Mouse (Mus musculus) neural tube, embryonic 15.5 days (tissue): Measurements from ENCODE around the gene Gm3055. TPM values are rescaled to one million over a fixed set of nuclear protein-coding genes. Genes with fewer than 3 reads are reported as not detected.
"Not testable (repeated sequence)": the region's sequence is repeated elsewhere in the genome, so short reads cannot be mapped to it uniquely, and the experiment has no call there.

Source experiments
- ATAC-seq: fragments of 200-750 bp; cut with Nextera tagmentation; 2 replicates; pipeline ENCODE4 v1.8.0; 2017; ENCODE audit warnings: mild to moderate bottlenecking, moderate TSS enrichment, moderate library complexity; ENCODE audit not compliant: low FRiP score
- H3K27ac ChIP-seq: fragments of 300-500 bp; sonication (generic); replicated peaks from 2 replicates; pipeline ENCODE4 v1.5.1; 2015; ENCODE audit warnings: mild to moderate bottlenecking, inconsistent platforms
- H3K27me3 ChIP-seq: fragments of 300-500 bp; sonication (generic); replicated peaks from 2 replicates; pipeline ENCODE4 v1.6.1; 2015; ENCODE audit warnings: inconsistent platforms
- H3K36me3 ChIP-seq: fragments of 300-500 bp; sonication (generic); 2 replicates; pipeline ENCODE4 v1.6.1; 2015; ENCODE audit warnings: inconsistent platforms
- H3K4me1 ChIP-seq: fragments of 300-500 bp; sonication (generic); 2 replicates; pipeline ENCODE4 v1.6.1; 2015; ENCODE audit warnings: inconsistent platforms
- H3K4me2 ChIP-seq: fragments of 300-500 bp; sonication (generic); 2 replicates; pipeline ENCODE4 v1.6.1; 2015; ENCODE audit warnings: inconsistent platforms, mild to moderate bottlenecking, moderate library complexity
- H3K4me3 ChIP-seq: fragments of 300-500 bp; sonication (generic); replicated peaks from 2 replicates; pipeline ENCODE4 v1.5.1; 2015; ENCODE audit warnings: mild to moderate bottlenecking, inconsistent platforms
- H3K9ac ChIP-seq: fragments of 300-500 bp; sonication (generic); replicated peaks from 2 replicates; pipeline ENCODE4 v1.6.1; 2015; ENCODE audit warnings: mild to moderate bottlenecking, inconsistent platforms
- H3K9me3 ChIP-seq: fragments of 300-500 bp; sonication (generic); replicated peaks from 2 replicates; pipeline ENCODE4 v1.6.1; 2016; ENCODE audit warnings: inconsistent platforms
- WGBS: fragments of 180-500 bp; shearing (Covaris S2); methylation state at CpG from one replicate; pipeline ENCODE4 v1.1.7; 2015; ENCODE audit warnings: mixed read lengths; 5-methylcytosine and 5-hydroxymethylcytosine counted together
- polyA plus RNA-seq: library from polyadenylated mRNA; unstranded; fragments of >200 nt; fragmentation: Nextera tagmentation; extraction: Ambion mirVana; gene quantifications from 2 replicates; pipeline ENCODE4 v1.2.1, GENCODE M21; 2015

The Gm3055 gene
- 16.3 and 17.6 TPM in 2 replicates for polyA plus RNA-seq

GRCm38 (mm10) chr10:81770506-81771403 lies at the start of gene Gm3055:
TSS of gene Gm3055 (minus strand) at chr10:81771161.
- not testable (repeated sequence) for H3K36me3 ChIP-seq, H3K27ac ChIP-seq, H3K9ac ChIP-seq, H3K4me3 ChIP-seq, H3K4me1 ChIP-seq, H3K27me3 ChIP-seq, H3K4me2 ChIP-seq, H3K9me3 ChIP-seq
- no CpG with 5 or more reads among the region's 43 CpGs for WGBS
- ATAC-seq = peak; percentile 99

- H3K27me3 ChIP-seq, H3K36me3 ChIP-seq, H3K4me1 ChIP-seq, H3K4me3 ChIP-seq, ATAC-seq, H3K9ac ChIP-seq, H3K4me2 ChIP-seq, H3K27ac ChIP-seq, H3K9me3 ChIP-seq: not testable (repeated sequence)
- 30% methylated on average over 12 of the region's 20 CpGs for WGBS
Observed at GRCm38 (mm10) chr10:81811899-81812298, 40.9 kb upstream of the Gm3055 start, which contains the start of gene Gm4767. TSS of gene Gm4767 (plus strand) at chr10:81812186.

- not testable (repeated sequence) for H3K27ac ChIP-seq
- peak; percentile 40 for ATAC-seq
- WGBS = no CpG with 5 or more reads among the region's 3 CpGs
Observed at GRCm38 (mm10) chr10:81771404-81771777, 430 bp upstream of the Gm3055 start.

GRCm38 (mm10) chr10:81704531-81705301 lies 66.2 kb downstream of the Gm3055 start, which contains the start of gene Zfp433:
TSS of gene Zfp433 (plus strand) at chr10:81704825.
- not testable (repeated sequence) for H3K4me2 ChIP-seq, H3K4me3 ChIP-seq, H3K36me3 ChIP-seq, H3K27me3 ChIP-seq, H3K9ac ChIP-seq, H3K4me1 ChIP-seq, H3K9me3 ChIP-seq, H3K27ac ChIP-seq
- WGBS = no CpG with 5 or more reads among the region's 46 CpGs
- peak; percentile 100 for ATAC-seq

More at GRCm38 (mm10) chr10:81771404-81771777, 430 bp upstream of the Gm3055 start:
- not testable (repeated sequence) for H3K36me3 ChIP-seq, H3K27me3 ChIP-seq, H3K4me2 ChIP-seq, H3K9ac ChIP-seq, H3K9me3 ChIP-seq, H3K4me3 ChIP-seq, H3K4me1 ChIP-seq

Other genes starting within 250 kb of the Gm3055 start
- gene Gna15, start 246.9 kb downstream of the Gm3055 start, polyA plus RNA-seq = 1.7 and 2.6 TPM in 2 replicates
- gene Gna11, start 226.0 kb downstream of the Gm3055 start, polyA plus RNA-seq = 91.1 and 102 TPM in 2 replicates
- gene Aes, start 211.7 kb downstream of the Gm3055 start, polyA plus RNA-seq = 771 and 825 TPM in 2 replicates
- gene Tle2, start 196.6 kb downstream of the Gm3055 start, polyA plus RNA-seq = 41.8 and 49.9 TPM in 2 replicates
- gene Tle6, start 170.1 kb downstream of the Gm3055 start, polyA plus RNA-seq = 5.7 and 7.3 TPM in 2 replicates
- 1.3 and 2.3 TPM in 2 replicates for gene BC025920, start 164.9 kb downstream of the Gm3055 start, polyA plus RNA-seq
- gene Sirt6, start 143.4 kb downstream of the Gm3055 start, polyA plus RNA-seq = 45.6 and 51.8 TPM in 2 replicates
- gene Ankrd24, start 142.6 kb downstream of the Gm3055 start, polyA plus RNA-seq = 19.0 and 24.2 TPM in 2 replicates
- gene Gm10778, start 122.1 kb downstream of the Gm3055 start, polyA plus RNA-seq = 6.6 and 6.9 TPM in 2 replicates
- 16.2 and 16.4 TPM in 2 replicates for gene Zfp433, start 66.3 kb downstream of the Gm3055 start, polyA plus RNA-seq
- 3.8 and 4.1 TPM in 2 replicates for gene Gm4767, start 41.0 kb upstream of the Gm3055 start, polyA plus RNA-seq
- 9.7 and 10.3 TPM in 2 replicates for gene Gm32687, start 92.8 kb upstream of the Gm3055 start, polyA plus RNA-seq
- 5.1 and 6.3 TPM in 2 replicates for gene Zfp781, start 159.3 kb upstream of the Gm3055 start, polyA plus RNA-seq